Mouse (Mus musculus) kidney, postnatal 36 days (tissue): ENCODE measurements at regions not wholly inside any gene's neighbourhood (a gene's known extent, or its start where the extent isn't known, plus 50 kb on each side); places are given as distances from the start of the nearest gene placed in this dataset.

Source experiments
- DNase-seq, 2 experiments: peaks; one replicate each; pipeline ENCODE4 v3.0.0; 2021 to 2022; ENCODE audit warnings: mixed read lengths in 2 of 2

DNA sequence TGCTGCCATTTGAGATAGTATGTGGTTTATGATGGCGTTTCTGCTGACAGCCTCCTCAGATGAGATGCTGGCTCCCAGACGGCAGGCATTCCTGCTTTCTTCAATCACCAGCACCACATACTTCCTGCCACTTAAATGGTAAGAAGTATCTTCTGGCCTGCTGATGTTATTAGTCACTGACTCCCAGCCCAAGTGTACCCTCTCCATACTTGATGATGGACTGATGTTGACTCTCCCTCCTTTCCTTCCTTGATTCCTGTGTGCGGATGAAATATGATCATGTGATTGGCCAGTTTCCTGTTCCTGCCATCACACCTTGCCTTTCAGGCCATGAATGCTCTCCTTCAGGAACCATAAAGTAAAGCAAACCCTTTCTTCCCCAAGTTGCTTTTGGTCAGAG, 50.8 kb upstream of the Rpl10-ps3 start:
- DNase-seq = no peak

- no peak for DNase-seq
Measured at GRCm38 (mm10) chr9:50396051-50396450, 51.3 kb upstream of the Rpl10-ps3 start.

DNA sequence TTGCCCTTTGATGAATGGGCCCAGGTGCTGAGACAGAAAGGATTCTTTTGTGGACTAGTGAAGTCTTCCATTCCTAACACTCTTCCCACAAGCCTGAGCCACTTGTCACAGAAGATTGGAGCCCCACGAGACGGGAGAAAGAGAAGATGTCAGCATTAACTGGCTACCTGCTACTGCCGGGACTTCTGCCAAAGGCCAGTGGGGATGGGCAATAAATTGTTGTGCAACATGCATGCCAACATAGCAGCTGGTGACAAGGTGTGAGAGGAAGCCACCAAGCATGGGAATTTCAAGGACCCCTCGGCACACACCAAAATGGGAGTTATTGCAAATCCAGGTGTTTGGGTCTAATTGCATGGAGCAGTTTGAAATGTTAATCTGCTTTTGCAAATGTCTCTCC, 63.6 kb upstream of the Rpl10-ps3 start:
- peak in 1 of 2 experiments; percentile 17 for DNase-seq

DNA sequence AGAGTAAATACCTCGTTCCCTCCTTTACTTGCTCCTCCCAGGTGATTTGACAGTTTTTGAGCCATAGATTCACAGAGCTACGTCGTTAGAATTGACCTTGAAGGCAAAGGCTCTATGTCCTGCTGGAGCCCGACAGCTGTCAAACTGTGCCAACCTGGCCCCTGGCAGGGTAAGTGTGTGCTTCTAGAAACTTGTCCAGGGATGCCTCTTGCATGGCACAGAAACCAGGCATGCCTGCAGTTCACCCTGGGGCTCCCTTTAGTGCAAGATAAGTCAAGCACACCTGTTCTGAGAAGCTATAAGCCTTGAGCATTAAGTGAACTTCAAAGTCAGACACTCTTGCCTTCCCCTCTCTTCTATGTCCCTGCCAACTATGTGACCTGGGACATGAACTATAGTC, 64.1 kb upstream of the Rpl10-ps3 start:
- no peak for DNase-seq

DNA sequence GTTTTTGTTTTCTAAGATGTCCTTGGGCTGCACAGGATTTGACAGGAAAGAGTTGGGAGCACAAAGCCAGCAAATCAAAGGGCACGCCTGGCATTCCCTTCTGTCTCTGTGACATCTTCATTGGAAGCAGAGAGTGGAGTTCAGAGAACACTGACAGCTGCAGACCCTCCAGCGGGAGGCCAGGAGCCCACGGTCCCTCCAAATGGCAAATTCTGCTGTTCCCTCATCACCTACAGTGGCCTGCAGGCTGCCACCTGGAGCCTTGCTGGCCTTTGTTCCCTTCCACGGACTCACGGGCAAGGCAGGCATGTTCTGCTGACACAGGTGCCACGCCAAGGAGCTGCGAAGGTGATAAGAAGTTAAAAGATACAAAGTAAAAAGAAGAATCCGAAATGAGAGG, 68.2 kb upstream of the Rpl10-ps3 start:
- DNase-seq = no peak

DNA sequence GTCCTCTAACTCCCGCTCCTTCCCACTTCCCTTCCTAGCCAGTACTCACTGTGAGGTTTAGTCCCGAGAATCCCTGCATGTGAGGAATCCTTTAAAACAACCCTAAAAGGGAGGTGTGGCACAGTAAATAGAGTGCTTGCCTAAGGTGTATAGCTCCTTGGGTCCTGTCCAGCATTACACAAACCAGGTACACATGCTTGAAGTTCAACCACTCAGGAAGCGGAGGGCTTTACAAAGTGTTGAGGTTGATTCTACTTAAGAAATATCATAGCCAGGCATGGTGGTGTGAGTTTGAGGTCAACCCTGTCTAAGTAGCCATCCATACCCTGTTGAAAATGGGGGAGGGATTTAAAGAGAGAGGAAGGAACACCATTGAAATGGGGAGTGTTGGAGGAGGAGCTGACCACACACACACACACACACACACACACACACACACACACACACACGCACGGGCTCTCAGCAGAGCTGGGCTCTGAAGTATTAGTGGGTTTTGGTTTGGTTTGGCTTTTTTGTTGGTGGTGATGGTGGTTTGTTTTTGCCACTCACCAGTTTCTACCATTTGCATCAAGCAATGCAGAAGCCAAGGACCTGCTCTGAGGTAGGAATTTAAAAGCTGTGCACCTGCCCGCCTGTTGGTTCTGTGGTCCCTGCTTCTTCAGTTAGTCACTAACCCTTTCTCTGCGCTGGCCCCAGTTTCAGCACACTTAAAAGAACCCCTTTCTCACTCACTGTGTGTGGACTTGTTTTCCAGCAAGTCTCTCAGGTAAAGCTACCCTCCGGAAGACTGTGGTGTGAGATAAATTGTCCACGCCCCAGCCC, 69.0 kb upstream of the Rpl10-ps3 start:
- no peak for DNase-seq

DNA sequence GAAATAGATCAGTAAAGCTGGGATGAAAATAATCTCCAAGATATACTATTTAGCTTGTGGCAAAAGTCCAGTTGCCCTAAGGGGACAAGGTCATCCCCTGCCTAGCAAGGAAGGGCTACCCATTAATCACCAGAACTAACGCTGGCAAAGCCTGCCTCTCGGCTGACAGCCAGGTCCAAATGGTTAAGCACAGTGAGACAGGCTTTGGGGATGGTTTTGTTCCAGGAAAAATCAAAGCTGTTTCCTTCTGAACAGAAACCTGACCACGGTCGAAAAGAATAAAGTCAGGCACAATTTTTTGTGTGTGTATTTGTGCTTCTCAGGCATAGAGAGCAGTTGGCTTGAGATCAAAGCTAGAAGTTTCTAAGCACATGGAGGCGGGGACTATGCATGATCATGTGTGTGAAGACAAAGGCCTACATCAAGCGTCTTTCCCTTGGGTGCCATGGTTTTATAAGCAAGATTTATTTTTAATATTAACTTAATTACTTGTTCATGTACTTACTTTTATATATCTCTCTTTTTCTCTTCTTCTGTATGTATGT, 70.1 kb upstream of the Rpl10-ps3 start:
- DNase-seq = peak; percentile 80 to 84

- peak; percentile 20 for DNase-seq
Measured at GRCm38 (mm10) chr9:50416677-50417076, 71.9 kb upstream of the Rpl10-ps3 start.

GRCm38 (mm10) chr9:50421061-50421460, 73.3 kb upstream of the Plet1 start:
- peak in 1 of 2 experiments; percentile 32 for DNase-seq

- no peak for DNase-seq
Measured at GRCm38 (mm10) chr9:50421572-50422285, 72.6 kb upstream of the Plet1 start.

GRCm38 (mm10) chr9:50425866-50426495, 68.3 kb upstream of the Plet1 start:
- DNase-seq = peak in 1 of 2 experiments; percentile 49

- DNase-seq = no peak
Measured at GRCm38 (mm10) chr9:50430147-50430546, 64.2 kb upstream of the Plet1 start.

- DNase-seq = no peak
Measured at GRCm38 (mm10) chr9:50433525-50433924, 60.8 kb upstream of the Plet1 start.

DNA sequence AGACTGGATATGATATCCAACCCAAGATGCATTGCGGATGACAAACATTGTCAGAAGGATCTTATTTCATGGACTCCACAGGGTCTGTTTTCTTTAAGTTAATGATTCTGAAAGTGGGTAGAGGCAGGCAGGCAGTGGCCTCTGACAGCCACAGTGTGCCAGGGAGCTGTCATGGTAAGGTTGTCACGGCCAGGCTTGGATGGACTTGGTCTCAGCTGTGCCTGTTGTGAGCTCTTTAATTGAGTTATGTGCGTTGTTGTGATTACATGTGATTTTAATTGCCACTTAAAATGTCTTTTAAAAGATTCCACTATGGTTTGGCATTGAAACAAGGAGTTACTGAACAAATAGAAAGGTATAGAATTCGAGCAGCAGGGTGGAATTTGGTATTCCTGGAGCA, 60.3 kb upstream of the Plet1 start:
- no peak for DNase-seq

DNA sequence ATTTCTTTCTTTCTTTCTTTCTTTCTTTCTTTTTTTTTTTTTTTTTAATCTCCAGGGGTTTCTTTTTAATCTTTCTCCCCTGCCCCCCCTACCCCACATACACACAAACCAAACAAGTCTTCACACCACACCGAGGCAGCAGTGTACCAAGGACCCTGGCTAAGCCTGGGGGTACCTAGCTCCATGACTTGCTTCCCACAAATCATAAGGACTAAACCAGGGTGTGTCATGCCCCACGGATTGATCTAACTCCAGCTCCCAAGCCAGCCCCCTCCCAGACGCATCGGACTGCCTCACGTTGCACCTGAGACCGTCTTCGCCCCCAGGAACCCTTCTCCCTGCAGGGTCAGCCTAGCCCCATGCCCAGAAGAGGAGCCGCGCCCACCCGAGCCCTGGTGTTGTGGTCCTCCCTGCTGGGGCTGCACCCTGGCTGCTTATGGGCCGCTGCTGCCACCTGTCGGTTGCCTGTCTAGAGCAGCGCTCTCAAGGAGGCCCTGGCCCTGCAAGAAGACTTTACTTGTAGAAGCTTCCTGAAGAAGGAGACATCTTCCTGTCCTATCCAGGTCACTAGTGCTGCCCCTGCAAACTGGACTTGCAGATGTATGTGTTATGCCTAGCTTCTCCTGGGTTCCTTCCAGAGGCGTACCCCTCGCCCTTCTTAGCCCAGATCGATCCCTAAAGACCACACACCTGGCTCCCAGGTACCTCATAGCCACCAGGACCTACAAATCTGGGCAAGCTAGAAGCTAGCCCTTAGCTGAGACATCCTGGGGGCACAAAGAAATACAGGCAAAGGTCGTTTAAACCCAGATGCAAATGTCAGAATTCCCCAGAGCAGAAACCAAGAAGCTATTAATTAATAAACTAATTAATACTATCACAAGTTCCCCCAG, 56.2 kb upstream of the Plet1 start:
- DNase-seq = peak; percentile 77 to 94

DNA sequence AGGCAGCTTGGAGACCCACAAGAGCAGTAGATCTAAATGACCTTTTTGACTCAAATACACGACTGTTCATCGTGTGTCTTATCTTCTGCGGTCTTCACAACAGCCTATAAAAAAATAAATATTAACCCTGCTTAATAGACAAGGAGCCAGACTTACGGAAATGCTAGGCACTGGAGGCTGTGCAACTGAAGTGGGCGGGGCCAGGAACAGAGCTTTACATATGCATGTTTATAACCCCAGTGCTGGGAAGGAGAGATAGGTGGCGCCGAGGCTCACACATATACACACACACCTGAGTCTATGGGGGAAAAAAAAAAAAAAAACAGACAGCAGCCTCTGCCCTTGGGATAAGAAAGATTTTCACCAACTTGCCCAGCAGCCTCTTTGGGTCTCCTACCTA, 55.6 kb upstream of the Plet1 start:
- DNase-seq = peak; percentile 17 to 43

DNA sequence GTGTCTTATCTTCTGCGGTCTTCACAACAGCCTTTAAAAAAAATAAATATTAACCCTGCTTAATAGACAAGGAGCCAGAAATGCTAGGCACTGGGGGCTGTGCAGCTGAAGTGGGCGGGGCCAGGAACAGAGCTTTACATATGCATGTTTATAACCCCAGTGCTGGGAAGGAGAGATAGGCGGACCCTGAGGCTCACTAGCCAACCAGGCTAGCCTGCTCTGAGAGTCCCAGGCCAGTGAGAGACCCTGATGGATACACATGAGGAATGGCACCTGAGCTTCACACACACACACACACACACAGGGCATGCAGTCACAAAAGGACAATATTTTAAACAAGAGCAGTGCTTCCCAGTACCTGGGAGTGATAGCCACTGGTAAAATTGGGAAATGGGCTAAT, 54.1 kb upstream of the Plet1 start:
- DNase-seq = no peak

- peak; percentile 53 to 61 for DNase-seq
Measured at GRCm38 (mm10) chr9:50440689-50441088, 53.6 kb upstream of the Plet1 start.

DNA sequence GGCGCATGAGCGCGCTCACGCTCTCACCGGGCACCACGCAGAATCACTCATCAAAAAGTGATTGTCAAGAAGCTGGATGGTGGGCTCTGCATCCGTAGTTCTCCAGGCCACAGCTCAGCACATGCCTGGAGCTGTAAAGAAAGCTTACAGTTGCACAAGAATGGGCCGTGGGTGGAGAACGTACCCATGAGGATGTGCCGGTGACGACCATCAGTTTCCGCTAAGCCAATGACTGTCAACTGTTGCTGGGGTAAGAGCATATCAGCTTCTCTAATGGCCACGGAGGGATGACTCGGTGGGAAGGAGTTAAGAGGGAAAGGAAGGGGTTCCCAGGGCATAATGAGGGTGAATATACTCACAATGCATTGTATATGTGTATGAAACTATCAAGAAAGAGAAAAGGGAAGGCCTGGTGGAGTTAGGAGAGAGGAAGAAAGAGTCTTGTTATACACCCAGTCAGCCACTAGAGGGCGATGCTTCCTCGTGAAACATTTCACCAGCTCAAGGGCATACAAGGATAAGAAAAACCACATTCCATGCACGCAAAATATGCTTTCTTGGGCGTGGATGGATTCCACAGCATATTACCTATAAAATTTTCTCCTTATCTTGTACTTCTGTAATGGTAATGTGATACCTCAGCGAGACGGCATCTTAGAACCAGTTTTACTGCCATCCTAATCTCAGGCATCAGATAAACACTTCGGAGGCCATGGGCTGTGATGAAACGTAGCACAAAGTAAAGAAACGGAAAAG, 50.4 kb upstream of the Plet1 start:
- peak; percentile 59 to 77 for DNase-seq
